Mouse (Mus musculus): ENCODE data around the gene Pyroxd1. TPM values are rescaled to one million over a fixed set of nuclear protein-coding genes. Genes with fewer than 3 reads are reported as not detected.

Gene Pyroxd1
- polyA plus RNA-seq, 1 experiment, result 4.1 TPM

DNA sequence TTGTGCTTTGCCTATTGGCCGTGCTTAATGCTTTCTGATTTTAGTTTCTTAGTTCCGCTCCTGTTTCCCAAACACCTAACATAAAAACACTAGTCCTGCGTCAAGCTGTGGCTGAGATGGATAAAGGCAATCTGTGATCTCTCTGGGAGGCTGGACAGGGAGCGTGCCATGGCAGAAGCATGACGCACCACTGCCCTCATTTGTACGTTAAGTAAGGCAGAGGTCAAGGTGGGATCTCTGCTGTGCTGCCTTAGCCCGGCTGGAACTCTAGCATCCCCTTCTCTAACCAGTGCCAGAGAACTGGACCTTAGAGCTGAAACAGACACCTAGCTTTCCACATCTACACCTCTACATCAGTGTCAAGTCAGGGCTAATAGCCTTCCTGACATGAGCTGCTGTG lies 36.2 kb downstream of the Pyroxd1 start:
- no peak overlapping the region for H3K4me3 ChIP-seq
- TF ChIP-seq USF1 (IDR thresholded peaks at IDR 0.05; ENCODE audit: low read depth) (no peak), POLR2A (IDR thresholded peaks at IDR 0.05; ENCODE audit: insufficient read length, low read depth) (no peak), E2F4 (IDR thresholded peaks at IDR 0.05; ENCODE audit: insufficient read depth) (no peak), TCF12 (IDR thresholded peaks at IDR 0.05; ENCODE audit: insufficient read depth, poor library complexity, severe bottlenecking) (no peak), POLR2AphosphoS2 (IDR thresholded peaks at IDR 0.05; ENCODE audit: insufficient read length, low read depth) (no peak), CEBPB (IDR thresholded peaks at IDR 0.05; ENCODE audit: insufficient read depth, poor library complexity, severe bottlenecking) (no peak)
- peaks cover 5% of the 10 kb centered on the region for H3K79me2 ChIP-seq (ENCODE audit: control insufficient read depth, insufficient read depth)
- H3K4me2 ChIP-seq (ENCODE audit: low read depth), result no peak overlapping the region
- no peaks in the 10 kb centered on the region for H3K36me3 ChIP-seq (ENCODE audit: control insufficient read depth, insufficient read depth)
- no peaks in the 10 kb centered on the region for H3K27me3 ChIP-seq (ENCODE audit: control insufficient read depth, insufficient read depth, insufficient read length)
- no peak overlapping the region for H3ac ChIP-seq (ENCODE audit: control insufficient read depth, insufficient read length)

DNA sequence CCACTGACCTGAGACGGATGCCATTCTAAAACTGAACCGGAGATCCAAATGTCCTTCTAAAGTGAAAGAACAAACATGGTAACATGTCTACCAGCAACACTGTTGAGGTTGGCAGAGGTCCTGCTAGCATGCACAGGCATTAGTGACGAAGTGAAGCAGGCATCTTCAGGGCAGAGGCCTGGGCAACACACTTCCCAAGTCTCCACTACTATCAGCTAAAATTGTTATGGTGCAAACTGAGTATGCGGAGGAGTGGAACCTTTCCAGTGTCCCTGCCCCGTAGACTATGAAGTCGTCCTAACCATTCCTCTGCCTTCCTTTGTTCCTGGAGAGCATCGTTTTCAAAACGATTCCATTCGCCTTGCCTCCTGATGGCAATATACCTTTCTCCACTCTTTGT lies 39.1 kb downstream of the Pyroxd1 start:
- no peak overlapping the region for H3K4me3 ChIP-seq
- H3K36me3 ChIP-seq (ENCODE audit: control insufficient read depth, insufficient read depth), result no peaks in the 10 kb centered on the region
- H3K4me2 ChIP-seq (ENCODE audit: low read depth), result no peak overlapping the region
- no peak for TF ChIP-seq USF1 (IDR thresholded peaks at IDR 0.05; ENCODE audit: low read depth)
- no peak for TF ChIP-seq TCF3 (IDR thresholded peaks at IDR 0.05; ENCODE audit: insufficient read length, low read depth)
- TF ChIP-seq POLR2A (IDR thresholded peaks at IDR 0.05; ENCODE audit: insufficient read length, low read depth), result no peak
- TF ChIP-seq SRF (IDR thresholded peaks at IDR 0.05; ENCODE audit: control insufficient read depth, insufficient read length, low read depth), result no peak
- TF ChIP-seq POLR2AphosphoS2 (IDR thresholded peaks at IDR 0.05; ENCODE audit: insufficient read length, low read depth), result no peak
- TF ChIP-seq MAX (IDR thresholded peaks at IDR 0.05; ENCODE audit: low read depth), result no peak
- TF ChIP-seq E2F4 (IDR thresholded peaks at IDR 0.05; ENCODE audit: insufficient read depth), result no peak
- no peak for TF ChIP-seq MYOD1 (IDR thresholded peaks at IDR 0.05; ENCODE audit: control insufficient read depth in 1 of 3, insufficient read length in 2 of 3, low read depth in 2 of 3)
- TF ChIP-seq REST (IDR thresholded peaks at IDR 0.05; ENCODE audit: insufficient read depth, insufficient read length), result no peak
- no peak for TF ChIP-seq MYOG (IDR thresholded peaks at IDR 0.05; ENCODE audit: control insufficient read depth in 1 of 3, insufficient read depth in 1 of 3, insufficient read length in 2 of 3, low read depth in 2 of 3)
- TF ChIP-seq TCF12 (IDR thresholded peaks at IDR 0.05; ENCODE audit: insufficient read depth, poor library complexity, severe bottlenecking), result no peak
- no peak for TF ChIP-seq CEBPB (IDR thresholded peaks at IDR 0.05; ENCODE audit: insufficient read depth, poor library complexity, severe bottlenecking)
- H3K79me2 ChIP-seq (ENCODE audit: control insufficient read depth, insufficient read depth), result peaks cover 29% of the 10 kb centered on the region
- no peaks in the 10 kb centered on the region for H3K27me3 ChIP-seq (ENCODE audit: control insufficient read depth, insufficient read depth, insufficient read length)
- H3ac ChIP-seq (ENCODE audit: control insufficient read depth, insufficient read length), result no peak overlapping the region

DNA sequence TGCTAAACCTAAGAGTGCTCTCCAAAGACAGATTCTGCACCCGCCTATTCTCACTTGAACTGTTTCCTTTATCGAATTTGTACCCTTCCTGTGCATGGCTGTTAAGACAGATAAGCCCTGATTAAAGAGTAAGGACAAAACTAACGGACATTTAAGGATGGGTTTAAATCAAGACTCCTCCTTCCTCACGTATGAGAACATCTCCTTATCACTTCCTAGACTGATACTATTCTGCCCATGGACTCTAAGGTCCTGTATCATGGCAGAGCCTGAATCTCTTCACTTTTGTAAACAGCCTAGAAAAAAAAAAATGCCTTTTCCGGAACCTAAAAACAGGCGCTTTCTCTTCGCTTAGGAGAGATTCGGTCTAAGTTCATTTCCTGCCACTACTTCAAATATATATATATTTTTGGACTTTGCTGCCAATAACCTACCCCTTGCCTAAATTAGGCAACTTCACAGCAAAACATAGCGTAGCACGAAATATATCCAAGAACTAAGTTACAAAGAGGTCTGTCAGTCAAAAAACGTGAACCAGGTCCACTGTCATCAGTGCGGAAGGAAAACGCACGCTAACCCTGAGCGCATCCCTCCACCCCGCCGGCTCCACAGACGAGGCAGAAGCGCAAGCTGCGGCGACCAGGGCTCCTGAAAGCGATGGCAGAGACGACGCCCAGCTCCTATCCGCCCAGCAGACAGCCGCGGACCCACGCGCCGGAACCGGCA lies 41.0 kb downstream of the Pyroxd1 start:
- no peak for TF ChIP-seq TCF3 (IDR thresholded peaks at IDR 0.05; ENCODE audit: insufficient read length, low read depth)
- no peak for TF ChIP-seq USF1 (IDR thresholded peaks at IDR 0.05; ENCODE audit: low read depth)
- TF ChIP-seq TCF12 (IDR thresholded peaks at IDR 0.05; ENCODE audit: insufficient read depth, poor library complexity, severe bottlenecking), result no peak
- TF ChIP-seq POLR2A (IDR thresholded peaks at IDR 0.05; ENCODE audit: insufficient read length, low read depth), result no peak
- no peak for TF ChIP-seq MYOG (IDR thresholded peaks at IDR 0.05; ENCODE audit: control insufficient read depth in 1 of 3, insufficient read depth in 1 of 3, insufficient read length in 2 of 3, low read depth in 2 of 3)
- TF ChIP-seq E2F4 (IDR thresholded peaks at IDR 0.05; ENCODE audit: insufficient read depth), result no peak
- TF ChIP-seq CEBPB (IDR thresholded peaks at IDR 0.05; ENCODE audit: insufficient read depth, poor library complexity, severe bottlenecking), result no peak
- TF ChIP-seq MYOD1 (IDR thresholded peaks at IDR 0.05; ENCODE audit: control insufficient read depth in 1 of 3, insufficient read length in 2 of 3, low read depth in 2 of 3), result no peak
- TF ChIP-seq MAX (IDR thresholded peaks at IDR 0.05; ENCODE audit: low read depth), result no peak
- no peak for TF ChIP-seq REST (IDR thresholded peaks at IDR 0.05; ENCODE audit: insufficient read depth, insufficient read length)
- no peak for TF ChIP-seq POLR2AphosphoS2 (IDR thresholded peaks at IDR 0.05; ENCODE audit: insufficient read length, low read depth)
- no peak for TF ChIP-seq SRF (IDR thresholded peaks at IDR 0.05; ENCODE audit: control insufficient read depth, insufficient read length, low read depth)
- Histone ChIP-seq H3K4me3 (peak overlapping the region; percentile 57), H3K4me2 (ENCODE audit: low read depth) (peak overlapping the region; percentile 70), H3K36me3 (ENCODE audit: control insufficient read depth, insufficient read depth) (no peaks in the 10 kb centered on the region), H3K27me3 (ENCODE audit: control insufficient read depth, insufficient read depth, insufficient read length) (no peaks in the 10 kb centered on the region), H3K79me2 (ENCODE audit: control insufficient read depth, insufficient read depth) (peaks cover 48% of the 10 kb centered on the region), H3ac (ENCODE audit: control insufficient read depth, insufficient read length) (peak overlapping the region; percentile 86)

DNA sequence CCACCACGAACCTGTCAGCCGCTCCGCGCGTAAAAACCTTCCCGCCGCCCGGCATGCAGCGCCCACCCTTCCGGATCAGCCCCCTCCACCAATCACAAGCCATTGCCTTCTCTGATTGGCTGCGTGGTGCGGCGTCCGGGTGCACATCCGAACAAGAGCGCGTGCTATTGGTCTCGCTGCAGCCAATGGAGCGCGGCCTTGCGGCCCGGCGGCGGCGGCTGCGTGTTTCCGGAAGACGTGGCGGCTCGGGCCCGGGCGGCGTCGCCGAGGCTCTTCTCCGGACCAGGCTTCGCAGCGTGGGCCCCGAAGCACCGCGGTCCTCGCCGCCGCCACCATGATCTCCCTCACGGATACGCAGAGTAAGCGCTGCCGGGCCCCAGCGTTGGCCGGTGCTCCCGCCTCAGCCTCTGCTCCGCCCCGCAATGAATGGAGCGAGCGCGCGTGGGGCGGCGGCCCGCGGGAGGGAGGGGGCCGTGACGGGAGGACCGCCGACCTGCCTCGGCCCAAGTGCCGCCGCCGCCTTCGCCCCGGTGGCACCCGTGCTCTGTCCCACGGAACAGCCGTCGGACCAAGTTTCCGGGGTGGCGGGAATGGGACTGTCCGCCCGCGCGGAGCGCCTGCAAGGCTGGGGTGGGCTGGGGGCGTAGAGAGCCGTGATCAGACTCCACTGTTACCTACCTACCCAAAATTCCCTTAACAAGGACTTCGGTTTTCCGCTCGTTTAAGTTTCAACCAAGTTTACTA lies 41.7 kb downstream of the Pyroxd1 start, which contains the start of the genes Recql and Golt1b:
Gene Recql (minus strand): TSS at position 77 of the 744 bp plus-strand sequence.
Gene Golt1b (plus strand): TSS at position 211 of the 744 bp plus-strand sequence.
- Histone ChIP-seq H3K4me3 (peak within 1 kb of the TSS; percentile 57), H3K79me2 (ENCODE audit: control insufficient read depth, insufficient read depth) (peaks cover 55% of the 10 kb centered on the region), H3K36me3 (ENCODE audit: control insufficient read depth, insufficient read depth) (no peaks in the 10 kb centered on the region), H3K27me3 (ENCODE audit: control insufficient read depth, insufficient read depth, insufficient read length) (no peaks in the 10 kb centered on the region), H3ac (ENCODE audit: control insufficient read depth, insufficient read length) (peak within 1 kb of the TSS; percentile 86), H3K4me2 (ENCODE audit: low read depth) (peak within 1 kb of the TSS; percentile 89)
- TF ChIP-seq CEBPB (IDR thresholded peaks at IDR 0.05; ENCODE audit: insufficient read depth, poor library complexity, severe bottlenecking), result no peak
- TF ChIP-seq E2F4 (IDR thresholded peaks at IDR 0.05; ENCODE audit: insufficient read depth), result peak; percentile 84
- TF ChIP-seq TCF3 (IDR thresholded peaks at IDR 0.05; ENCODE audit: insufficient read length, low read depth), result no peak
- TF ChIP-seq POLR2A (IDR thresholded peaks at IDR 0.05; ENCODE audit: insufficient read length, low read depth), result peak; percentile 72
- TF ChIP-seq POLR2AphosphoS2 (IDR thresholded peaks at IDR 0.05; ENCODE audit: insufficient read length, low read depth), result peak; percentile 31
